Mouse (Mus musculus) mesoderm, embryonic 11.5 days (tissue): ENCODE results near the gene Slc5a10.
A peak's percentile ranks its signal among the peaks of the same experiment; 100 is the strongest.

Experiments
- DNase-seq: peaks from one replicate; pipeline ENCODE4 v3.0.0-alpha.2; 2012; ENCODE audit warnings: low read depth, low spot score

Slc5a10 gene

GRCm38 (mm10) chr11:61720636-61721035 lies at the start of gene Slc5a10:
Gene Slc5a10 (minus strand): TSS chr11:61720826.
- no peak for DNase-seq

GRCm38 (mm10) chr11:61761584-61762407 lies 41.2 kb upstream of the Slc5a10 start, which contains the start of gene Prpsap2:
Gene Prpsap2 (minus strand): TSS chr11:61762088.
- peak; percentile 97 for DNase-seq

DNA sequence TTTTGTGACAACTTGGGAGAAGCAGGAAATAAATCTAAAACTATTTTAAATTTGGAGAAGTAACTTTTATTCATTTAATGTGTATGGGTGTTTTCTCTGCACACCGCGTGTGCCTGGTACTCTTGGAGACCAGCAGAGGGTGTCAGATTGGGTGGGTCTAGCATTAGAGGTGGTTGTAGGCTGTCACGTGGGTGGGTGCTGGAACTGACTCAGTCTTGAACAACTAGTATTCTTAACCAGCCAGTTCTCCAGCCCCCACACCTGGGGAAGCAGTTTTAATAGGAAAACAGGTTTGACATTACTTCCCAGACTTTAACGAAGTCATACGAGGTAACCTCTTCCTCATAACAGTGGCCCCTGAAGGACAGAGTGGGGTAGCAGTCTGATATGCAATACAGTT lies 39.9 kb upstream of the Slc5a10 start:
- DNase-seq: no peak

DNA sequence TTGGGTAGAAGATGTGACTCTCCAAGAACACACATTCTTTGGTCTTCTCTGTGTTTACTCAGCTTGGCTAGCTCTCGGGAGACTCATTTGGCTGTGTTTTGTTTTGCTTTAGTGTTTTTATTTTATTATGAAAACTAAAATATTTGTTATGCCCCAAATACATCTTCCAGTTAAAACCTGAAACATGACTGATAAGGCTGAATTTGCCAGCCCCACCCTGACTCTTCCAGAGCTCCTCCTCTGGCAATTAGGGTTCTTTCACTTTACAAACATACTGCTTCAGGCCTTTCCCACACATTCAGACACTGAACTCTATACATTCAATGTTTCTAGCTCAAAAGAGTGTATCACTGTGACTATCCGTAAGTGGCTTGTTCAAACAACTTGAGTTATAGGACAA lies 36.5 kb upstream of the Slc5a10 start:
- no peak for DNase-seq

DNA sequence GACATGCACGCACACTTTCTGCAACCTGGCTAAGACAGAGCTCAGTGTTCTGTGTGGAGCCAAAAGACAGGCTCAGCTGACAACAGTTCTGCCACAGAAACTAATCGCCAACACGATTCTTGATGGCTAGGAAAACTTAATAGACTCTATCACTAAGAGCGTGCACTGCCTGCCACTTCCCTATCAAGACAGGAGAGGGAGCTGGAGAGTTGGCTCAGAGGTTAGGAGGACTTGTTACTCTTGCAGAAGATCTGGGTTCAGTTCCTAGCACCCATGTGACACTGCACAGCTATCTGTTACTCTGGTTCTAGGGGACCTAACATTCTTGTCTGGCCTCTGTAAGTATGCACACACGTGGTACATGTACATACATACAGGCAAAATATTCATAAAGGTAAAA lies 31.0 kb upstream of the Slc5a10 start:
- DNase-seq: peak; percentile 6

GRCm38 (mm10) chr11:61747161-61747560 lies 26.5 kb upstream of the Slc5a10 start:
- no peak for DNase-seq

- no peak for DNase-seq
Observed at GRCm38 (mm10) chr11:61745781-61746180, 25.2 kb upstream of the Slc5a10 start.

- no peak for DNase-seq
Observed at GRCm38 (mm10) chr11:61744460-61744859, 23.8 kb upstream of the Slc5a10 start.

- DNase-seq: no peak
Observed at GRCm38 (mm10) chr11:61743768-61744167, 23.1 kb upstream of the Slc5a10 start.

DNA sequence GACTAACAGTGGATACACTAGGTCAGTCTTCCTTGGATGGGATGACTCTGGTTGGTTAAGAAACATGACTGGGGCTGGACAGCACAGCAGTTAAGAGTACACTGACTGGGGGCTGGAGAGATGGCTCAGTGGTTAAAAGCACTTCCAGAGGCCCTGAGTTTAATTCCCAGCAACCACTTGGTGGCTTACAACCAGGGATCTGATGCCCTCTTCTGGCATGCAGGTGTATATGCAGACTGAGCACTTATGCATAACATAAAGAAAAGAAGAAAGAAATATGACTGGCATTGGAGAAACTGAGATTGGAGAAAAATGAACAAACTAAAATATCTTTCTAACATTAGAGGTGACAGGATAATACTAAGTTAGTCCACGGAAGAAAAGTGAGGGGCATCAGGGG lies 19.9 kb upstream of the Slc5a10 start:
- DNase-seq: no peak

DNA sequence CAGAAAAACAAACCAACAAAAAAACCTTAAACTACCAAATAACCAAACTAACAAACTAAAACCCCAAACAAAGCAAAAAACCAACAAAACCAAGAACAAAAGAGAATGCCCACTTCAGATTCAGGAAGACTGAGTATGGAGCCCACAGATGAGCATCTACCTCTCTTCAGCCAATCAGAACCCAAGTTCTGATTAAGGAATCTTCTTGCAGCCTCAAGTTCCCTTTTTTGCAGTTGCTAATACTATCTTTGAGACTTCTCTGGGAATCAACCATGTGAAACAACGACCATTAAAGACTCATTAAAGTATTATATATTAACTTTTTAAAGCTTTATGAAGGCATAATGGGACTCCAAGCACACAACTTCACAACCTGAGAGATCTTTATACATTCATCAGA lies 16.7 kb upstream of the Slc5a10 start:
- no peak for DNase-seq

- no peak for DNase-seq
Observed at GRCm38 (mm10) chr11:61732672-61733071, 12.0 kb upstream of the Slc5a10 start.

DNA sequence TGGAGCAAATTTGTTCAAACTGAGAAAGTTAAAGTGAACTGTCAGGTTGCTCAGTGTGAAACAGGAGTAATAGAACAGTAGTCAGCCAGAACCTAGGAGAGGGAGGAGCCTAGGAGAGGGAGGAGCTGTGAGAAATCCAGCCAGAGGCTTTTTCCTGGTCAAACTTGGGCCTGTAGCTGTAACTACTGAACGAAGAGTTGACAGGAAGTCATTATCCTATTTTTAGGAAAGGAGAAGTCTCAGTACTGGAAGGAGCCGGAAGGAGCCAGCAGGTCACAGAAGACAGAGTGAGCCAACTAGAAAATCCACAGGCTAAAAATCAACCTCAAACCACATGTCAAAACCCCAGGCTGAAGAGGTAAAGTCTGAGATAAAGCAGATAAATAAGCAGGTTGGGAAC lies 7.4 kb upstream of the Slc5a10 start:
- no peak for DNase-seq

DNA sequence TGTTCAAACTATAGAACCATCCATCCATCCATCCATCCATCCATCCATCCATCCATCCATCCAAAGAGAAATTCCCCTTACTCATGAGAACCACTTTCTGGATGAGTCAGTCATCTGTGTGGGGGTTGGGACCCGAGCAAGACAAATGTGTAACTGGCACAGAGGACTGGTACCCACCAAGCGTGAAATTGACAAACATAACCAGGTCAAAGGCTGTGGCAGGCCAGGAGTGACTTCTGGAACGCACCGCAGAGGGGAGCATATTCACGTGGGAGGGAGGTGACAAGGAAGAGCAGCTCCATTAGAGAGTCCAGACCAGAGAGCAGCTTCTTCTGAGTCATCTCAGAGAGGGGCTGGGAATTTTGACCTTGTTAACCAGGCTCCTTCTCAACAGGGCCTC lies 1.5 kb upstream of the Slc5a10 start:
- no peak for DNase-seq

GRCm38 (mm10) chr11:61719826-61720225 lies 800 bp downstream of the Slc5a10 start:
- DNase-seq: no peak

DNA sequence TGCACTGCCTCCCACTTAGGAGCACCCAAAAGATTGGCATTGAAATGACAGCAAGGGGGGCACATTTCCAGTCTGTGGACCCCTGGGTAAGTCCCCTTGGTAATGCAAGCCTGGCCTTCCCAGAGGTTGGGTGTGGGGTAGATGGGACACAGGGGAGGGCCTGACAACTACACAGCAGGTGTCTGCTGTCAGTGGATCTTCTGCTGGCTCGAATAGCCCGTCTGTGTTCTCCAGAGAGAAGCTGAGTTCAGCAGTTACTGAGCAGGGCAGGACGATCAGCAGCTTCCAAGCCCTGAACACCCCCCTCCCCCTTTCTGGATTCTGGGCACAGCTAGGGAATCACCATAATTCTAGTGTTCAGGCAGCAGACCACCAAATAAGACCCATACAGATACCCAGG lies 1.2 kb downstream of the Slc5a10 start:
- DNase-seq: no peak

- no peak for DNase-seq
Observed at GRCm38 (mm10) chr11:61717990-61718389, 2.6 kb downstream of the Slc5a10 start.

DNA sequence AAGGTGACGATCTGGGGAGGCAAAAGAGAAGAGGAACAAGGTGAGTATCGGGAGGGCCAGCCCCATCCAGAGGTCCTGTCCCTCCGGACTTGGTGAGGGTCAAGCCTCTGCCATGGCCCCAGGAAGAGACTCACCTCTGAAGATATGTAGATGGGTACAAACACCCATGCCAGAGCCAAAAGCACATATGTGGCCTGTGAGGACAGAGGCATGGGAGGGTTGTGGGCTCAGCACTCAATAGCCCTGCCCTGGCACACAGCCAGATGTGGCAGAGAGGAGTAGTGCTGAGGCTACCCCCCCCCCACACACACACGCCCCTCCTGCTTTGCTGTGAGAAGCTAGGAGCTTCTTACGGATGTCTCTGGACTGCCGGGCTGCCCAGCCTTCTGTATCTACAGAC lies 5.5 kb downstream of the Slc5a10 start:
- DNase-seq: no peak

- peak; percentile 87 for DNase-seq
Observed at GRCm38 (mm10) chr11:61714346-61715117, 6.1 kb downstream of the Slc5a10 start.

- no peak for DNase-seq
Observed at GRCm38 (mm10) chr11:61713157-61713855, 7.3 kb downstream of the Slc5a10 start.

DNA sequence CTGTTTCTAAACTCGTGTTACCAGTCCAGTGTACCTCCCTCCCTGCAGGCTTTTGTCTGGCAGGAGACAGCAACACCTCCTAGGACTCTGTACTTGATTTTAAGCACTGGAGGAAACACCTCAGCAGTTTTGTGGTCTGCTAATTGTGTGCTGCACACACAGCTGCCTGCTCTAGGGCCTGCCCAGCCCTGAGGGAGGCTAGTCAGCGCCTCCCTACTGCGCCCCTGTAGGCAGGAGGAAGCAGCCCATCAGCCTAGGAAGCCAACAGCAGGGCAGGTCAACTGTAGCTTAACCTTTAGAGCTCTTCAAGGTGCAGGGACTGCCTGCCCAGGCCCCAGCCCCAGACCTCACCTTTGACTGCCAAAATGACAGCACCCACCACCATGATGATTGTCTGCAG lies 11.7 kb downstream of the Slc5a10 start:
- no peak for DNase-seq

DNA sequence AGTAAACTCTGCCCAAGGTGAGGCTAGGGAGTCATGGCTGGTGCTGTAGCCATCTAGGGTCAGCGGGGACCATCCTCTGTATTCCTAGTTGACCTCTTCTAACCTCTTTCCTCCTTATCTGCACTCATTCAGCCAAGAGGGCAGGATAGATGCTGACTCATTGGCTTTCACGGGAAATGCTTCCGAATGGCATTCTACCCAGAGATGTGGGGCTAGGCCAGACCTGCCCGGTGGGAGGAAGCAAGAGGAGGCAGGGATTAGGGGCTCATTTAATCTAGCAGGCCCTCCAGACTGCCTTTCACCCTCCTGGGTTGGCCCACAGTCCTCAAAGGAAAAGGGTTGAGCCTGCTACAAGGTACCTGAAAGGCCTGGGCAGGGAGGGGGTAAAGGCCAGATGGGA lies 14.4 kb downstream of the Slc5a10 start:
- DNase-seq: no peak
